Mouse (Mus musculus) olfactory bulb, adult 2 months (tissue): Measurements from ENCODE around the gene Oxsr1.

Source experiments
- CTCF ChIP-seq: fragments of 200-500 bp; IDR thresholded peaks from 2 replicates; pipeline ENCODE4 v1.5.1; 2012; ENCODE audit warnings: low read depth, mild to moderate bottlenecking, low read length, moderate library complexity; ENCODE audit not compliant: insufficient read depth
- POLR2A ChIP-seq: fragments of 200-500 bp; IDR thresholded peaks from 2 replicates; pipeline ENCODE4 v1.6.1; 2012; ENCODE audit warnings: mild to moderate bottlenecking, low read depth, low read length, moderate library complexity; ENCODE audit not compliant: insufficient read depth

DNA sequence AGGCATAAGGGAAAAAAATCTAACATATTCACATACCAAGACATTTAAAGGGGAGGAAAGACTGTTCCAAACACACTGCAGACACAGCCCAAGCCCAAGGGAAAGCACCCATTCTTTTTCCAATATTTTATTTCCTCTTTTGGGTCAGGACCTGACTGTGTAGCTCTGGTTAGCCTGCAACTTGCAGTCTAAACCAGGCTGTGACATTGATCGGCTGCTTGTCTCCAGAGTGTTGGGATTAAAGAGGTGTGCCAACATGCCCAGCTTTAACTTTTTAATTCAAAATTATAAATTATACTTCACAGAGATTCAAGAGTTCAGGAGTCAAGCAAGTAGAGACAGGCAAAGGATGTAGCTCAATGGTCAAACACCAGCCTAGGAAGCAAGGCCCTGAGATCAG lies 67.1 kb downstream of the Oxsr1 start:
- no peak for TF ChIP-seq CTCF
- TF ChIP-seq POLR2A = no peak
